Mouse (Mus musculus) lung, postnatal 0 days (tissue): ENCODE results near the gene Vav2. TPM values are rescaled to one million over a fixed set of nuclear protein-coding genes. Genes with fewer than 3 reads are reported as not detected.

Source experiments
- ATAC-seq: fragments of 200-750 bp; cut with Nextera tagmentation; 2 replicates; pipeline ENCODE4 v1.8.0; 2017; ENCODE audit warnings: moderate library complexity
- DNase-seq: peaks from one replicate; pipeline ENCODE4 v3.0.0-alpha.2; 2016; ENCODE audit warnings: low spot score
- H3K27ac ChIP-seq: fragments of 300-500 bp; sonication (generic); 2 replicates; pipeline ENCODE4 v1.5.1; 2014; ENCODE audit warnings: antibody characterized with exemption, mild to moderate bottlenecking, low read length, mixed read lengths
- H3K27me3 ChIP-seq: fragments of 300-500 bp; sonication (generic); replicated peaks from 2 replicates; pipeline ENCODE4 v1.6.1; 2014; ENCODE audit warnings: low read length, mixed read lengths; ENCODE audit not compliant: insufficient read depth
- H3K36me3 ChIP-seq: fragments of 300-500 bp; sonication (generic); 2 replicates; pipeline ENCODE4 v1.6.1; 2014; ENCODE audit warnings: low read length, mixed read lengths; ENCODE audit not compliant: insufficient read depth
- H3K4me1 ChIP-seq: fragments of 300-500 bp; sonication (generic); 2 replicates; pipeline ENCODE4 v1.6.1; 2014; ENCODE audit warnings: antibody characterized with exemption, low read depth, low read length, mixed read lengths; ENCODE audit not compliant: insufficient read depth
- H3K4me2 ChIP-seq: fragments of 300-500 bp; sonication (generic); replicated peaks from 2 replicates; pipeline ENCODE4 v1.6.1; 2014; ENCODE audit warnings: low read depth, mild to moderate bottlenecking, low read length, moderate library complexity, mixed read lengths
- H3K4me3 ChIP-seq: fragments of 300-500 bp; sonication (generic); 2 replicates; pipeline ENCODE4 v1.5.1; 2014; ENCODE audit warnings: low read depth, low read length
- H3K9ac ChIP-seq: fragments of 300-500 bp; sonication (generic); replicated peaks from 2 replicates; pipeline ENCODE4 v1.6.1; 2014; ENCODE audit warnings: low read depth, mild to moderate bottlenecking
- H3K9me3 ChIP-seq: fragments of 300-500 bp; sonication (generic); 2 replicates; pipeline ENCODE4 v1.6.1; 2016; ENCODE audit warnings: low read length, mixed read lengths
- CTCF ChIP-seq: IDR thresholded peaks from 2 replicates; pipeline ENCODE4 v1.5.1; 2016; ENCODE audit warnings: antibody characterized with exemption, mild to moderate bottlenecking
- EP300 ChIP-seq: IDR thresholded peaks from 2 replicates; pipeline ENCODE4 v1.6.1; 2016; ENCODE audit warnings: antibody characterized with exemption, mild to moderate bottlenecking, control low read depth
- WGBS: fragments of 180-500 bp; shearing (Covaris S2); extraction: QIAGEN DNeasy Blood & Tissue Kit; methylation state at CpG from one replicate; pipeline ENCODE4 v1.1.7; 2014; 5-methylcytosine and 5-hydroxymethylcytosine counted together
- polyA plus RNA-seq: library from polyadenylated mRNA; unstranded; fragments of >200 nt; fragmentation: Nextera tagmentation; extraction: Ambion mirVana; gene quantifications from 2 replicates; pipeline ENCODE4 v1.2.1, GENCODE M21; 2015

Vav2 gene
- polyA plus RNA-seq, 1 experiment from 2014 or later: 12.1 TPM

DNA sequence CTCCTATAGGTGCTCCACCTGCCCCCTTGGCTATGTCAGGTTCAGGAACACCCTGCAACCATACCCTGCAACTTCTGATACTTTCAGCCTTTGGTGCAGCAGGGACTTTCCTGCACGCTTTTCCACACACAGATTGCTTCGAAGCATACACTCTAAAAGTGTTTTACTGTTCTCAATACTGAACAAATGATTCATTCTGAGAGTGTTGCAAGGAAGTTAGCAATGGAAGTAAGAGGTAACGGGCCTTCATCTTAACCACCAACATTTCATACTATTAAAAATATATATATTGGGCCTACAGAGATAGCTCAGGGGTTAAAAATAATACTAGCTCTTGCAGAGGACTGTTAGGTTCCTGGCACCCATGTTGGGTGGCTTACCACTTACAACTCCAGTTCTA, 132.1 kb downstream of the Vav2 start:
- H3K4me1 ChIP-seq: no peaks in the 10 kb centered on the region
- H3K4me3 ChIP-seq: no peak overlapping the region
- H3K9me3 ChIP-seq: no peaks in the 10 kb centered on the region
- DNase-seq (no peak), ATAC-seq (no peak)
- WGBS: 95% methylated on average over 3 of the region's 3 CpGs
- no peak overlapping the region for H3K27ac ChIP-seq
- H3K36me3 ChIP-seq: peaks cover 5% of the 10 kb centered on the region; the same call in 1 of the 2 replicates
- no peaks in the 10 kb centered on the region for H3K27me3 ChIP-seq
- H3K4me2 ChIP-seq: no peak overlapping the region
- TF ChIP-seq CTCF (no peak), EP300 (no peak)
- no peak overlapping the region for H3K9ac ChIP-seq

DNA sequence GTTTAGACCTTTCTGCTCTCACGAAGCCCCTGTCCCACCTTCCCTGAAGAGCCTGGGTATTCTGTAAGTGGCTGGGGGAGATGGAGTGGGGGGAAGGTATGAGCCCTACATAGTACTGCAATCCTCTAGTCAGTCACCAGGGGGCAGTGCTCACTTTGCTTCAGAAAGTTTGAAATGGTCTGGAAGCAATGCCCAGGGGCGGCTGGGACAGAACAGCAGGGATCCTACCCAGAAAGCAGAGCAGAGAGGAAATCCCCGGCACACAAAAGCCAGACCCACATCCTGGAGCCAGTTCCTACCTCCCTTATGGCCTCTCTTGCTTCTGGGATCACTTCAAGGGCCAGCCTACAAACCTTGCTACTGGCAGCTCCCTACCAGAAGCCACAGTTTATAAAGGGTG, 137.8 kb downstream of the Vav2 start:
- Histone ChIP-seq H3K4me2 (no peak overlapping the region), H3K9me3 (no peaks in the 10 kb centered on the region), H3K4me3 (no peak overlapping the region), H3K4me1 (no peaks in the 10 kb centered on the region), H3K27me3 (no peaks in the 10 kb centered on the region), H3K36me3 (peaks cover 15% of the 10 kb centered on the region; the same call in 1 of the 2 replicates), H3K9ac (no peak overlapping the region), H3K27ac (peak overlapping the region; percentile 43; the same call in 1 of the 2 replicates)
- peak; percentile 76 for ATAC-seq
- peak; percentile 88 for DNase-seq
- TF ChIP-seq CTCF: peak; percentile 94
- no peak for TF ChIP-seq EP300
- WGBS: 11% methylated on average over 3 of the region's 3 CpGs

DNA sequence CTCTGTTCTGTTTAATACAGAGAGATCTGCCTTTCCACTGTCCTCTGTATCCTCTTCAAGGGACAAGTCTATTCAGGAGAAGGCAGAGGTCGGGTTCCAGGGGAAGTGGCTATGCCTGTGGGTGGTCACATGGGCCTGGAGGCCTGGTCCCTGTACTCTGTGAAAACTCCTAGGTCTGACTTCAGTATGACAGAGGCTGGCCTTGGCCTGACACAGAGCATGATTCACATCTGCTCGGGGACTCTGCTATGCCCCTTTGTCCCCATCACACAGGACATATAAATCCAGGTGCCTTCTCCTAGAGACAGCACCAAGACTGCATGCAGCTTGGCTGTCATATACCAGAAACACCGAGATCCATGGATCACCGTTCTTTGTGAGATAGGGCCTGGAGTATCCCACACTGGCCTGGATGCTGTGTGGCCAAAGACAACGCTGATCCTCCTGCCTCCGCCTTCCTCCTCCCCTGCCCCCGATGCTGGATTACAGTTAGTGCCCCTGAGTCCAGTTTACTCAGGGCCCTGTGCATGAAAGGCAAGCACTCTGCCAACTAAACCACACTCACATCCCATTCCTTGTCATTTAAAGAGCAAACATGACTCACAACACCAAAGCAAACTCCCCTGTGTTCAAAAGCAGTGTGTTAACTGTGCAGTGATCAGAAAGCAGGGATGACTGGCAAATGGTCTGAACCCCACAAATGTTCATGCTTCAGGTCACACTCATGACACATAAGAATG, 139.7 kb downstream of the Vav2 start:
- TF ChIP-seq CTCF (no peak), EP300 (no peak)
- Histone ChIP-seq H3K9me3 (no peaks in the 10 kb centered on the region), H3K27ac (no peak overlapping the region), H3K36me3 (peaks cover 15% of the 10 kb centered on the region; the same call in 1 of the 2 replicates), H3K4me2 (no peak overlapping the region), H3K27me3 (no peaks in the 10 kb centered on the region), H3K4me1 (no peaks in the 10 kb centered on the region), H3K4me3 (no peak overlapping the region), H3K9ac (no peak overlapping the region)
- WGBS: 72% methylated on average over 7 of the region's 7 CpGs
- ATAC-seq: no peak
- DNase-seq: no peak

DNA sequence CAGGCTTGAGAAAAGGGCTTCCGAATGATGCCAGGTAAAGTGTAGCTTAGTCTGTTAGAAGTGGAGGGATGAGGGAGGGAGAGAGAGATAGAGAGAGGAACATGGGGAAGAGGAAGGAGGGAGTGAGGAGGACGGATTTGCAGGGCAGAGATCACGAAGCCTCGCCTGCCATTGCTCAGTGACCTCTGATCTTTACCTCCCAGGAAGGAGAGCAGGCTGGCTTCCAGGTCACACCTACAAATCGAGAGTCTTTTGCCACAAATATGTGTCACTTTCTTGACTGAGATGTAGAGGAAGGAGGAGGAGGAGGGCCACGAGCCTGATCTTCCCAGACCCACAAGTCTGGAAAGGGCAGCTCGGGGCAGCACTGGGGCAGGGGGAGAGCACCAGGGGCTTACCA, 142.4 kb downstream of the Vav2 start:
- H3K9me3 ChIP-seq: no peaks in the 10 kb centered on the region
- no peaks in the 10 kb centered on the region for H3K27me3 ChIP-seq
- H3K36me3 ChIP-seq: peaks cover 11% of the 10 kb centered on the region; the same call in 1 of the 2 replicates
- no peaks in the 10 kb centered on the region for H3K4me1 ChIP-seq
- TF ChIP-seq EP300: no peak
- TF ChIP-seq CTCF: no peak
- no peak overlapping the region for H3K27ac ChIP-seq
- no peak overlapping the region for H3K4me3 ChIP-seq
- no peak for ATAC-seq
- H3K4me2 ChIP-seq: no peak overlapping the region
- 60% methylated on average over 7 of the region's 7 CpGs for WGBS
- no peak for DNase-seq
- H3K9ac ChIP-seq: no peak overlapping the region

DNA sequence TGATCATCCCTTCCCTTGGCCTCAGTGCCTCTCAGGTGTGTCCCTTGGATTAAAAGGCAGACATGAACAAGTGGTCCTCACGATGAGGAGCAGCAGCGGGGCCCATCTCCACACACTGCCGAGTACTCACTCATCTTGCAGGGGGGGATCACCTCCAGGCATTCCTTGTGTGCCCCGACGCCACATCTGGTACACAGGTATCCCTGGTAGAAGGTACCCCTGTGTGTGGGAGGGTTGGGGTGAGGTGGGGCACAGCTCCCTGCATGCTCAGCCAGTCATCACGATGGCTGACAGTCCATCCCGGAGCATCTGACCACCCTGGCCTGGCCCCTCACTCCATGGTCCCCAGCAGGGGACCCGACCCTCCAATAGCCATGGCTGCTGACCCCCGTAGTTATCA, 145.1 kb downstream of the Vav2 start:
- H3K9me3 ChIP-seq: no peaks in the 10 kb centered on the region
- H3K27me3 ChIP-seq: no peaks in the 10 kb centered on the region
- no peak for DNase-seq
- no peak overlapping the region for H3K9ac ChIP-seq
- ATAC-seq: no peak
- no peak overlapping the region for H3K4me2 ChIP-seq
- H3K4me1 ChIP-seq: no peaks in the 10 kb centered on the region
- H3K27ac ChIP-seq: no peak overlapping the region
- peaks cover 24% of the 10 kb centered on the region for H3K36me3 ChIP-seq
- 89% methylated on average over 9 of the region's 9 CpGs for WGBS
- H3K4me3 ChIP-seq: no peak overlapping the region
- TF ChIP-seq EP300 (no peak), CTCF (no peak)

DNA sequence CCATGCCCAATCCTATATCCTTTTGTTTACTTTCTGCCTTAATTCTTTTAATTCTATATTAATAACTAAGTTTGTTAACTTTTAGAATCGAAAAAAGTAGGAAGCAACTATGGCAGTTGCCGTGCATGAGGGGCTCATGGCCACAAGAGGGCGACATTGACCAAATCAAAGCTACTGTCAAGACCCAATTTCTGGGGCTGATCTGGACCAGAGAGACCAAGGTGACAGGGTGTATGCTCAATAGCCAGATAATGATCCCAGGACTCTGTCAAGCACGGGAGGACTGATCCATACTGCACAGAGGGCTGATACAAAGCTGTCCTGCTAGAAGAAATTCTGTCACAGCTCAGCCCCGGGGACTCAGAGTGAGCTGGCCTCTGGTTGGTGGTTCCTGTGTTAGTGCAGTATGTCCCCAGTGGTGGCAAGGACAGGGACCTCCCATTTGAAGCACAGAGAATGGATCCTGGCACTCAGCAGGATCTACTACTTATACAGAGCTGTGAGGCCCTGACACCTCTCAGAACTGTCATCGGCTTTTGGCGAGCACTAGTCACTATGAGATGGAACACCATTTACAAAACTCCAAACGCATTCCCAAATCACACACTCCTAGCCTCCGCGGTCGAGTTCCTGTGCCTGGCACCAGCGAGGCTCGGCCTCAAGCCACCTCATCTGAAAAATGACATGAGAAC, 145.8 kb downstream of the Vav2 start:
- Histone ChIP-seq H3K9me3 (no peaks in the 10 kb centered on the region), H3K4me3 (no peak overlapping the region), H3K4me2 (no peak overlapping the region), H3K36me3 (peaks cover 30% of the 10 kb centered on the region), H3K27me3 (no peaks in the 10 kb centered on the region), H3K4me1 (no peaks in the 10 kb centered on the region), H3K27ac (no peak overlapping the region), H3K9ac (no peak overlapping the region)
- TF ChIP-seq EP300 (no peak), CTCF (peak; percentile 86)
- DNase-seq (peak; percentile 78), ATAC-seq (peak; percentile 55)
- WGBS: 61% methylated on average over 13 of the region's 13 CpGs
